Mouse (Mus musculus) central nervous system, embryonic 18 days (tissue): Measurements from ENCODE around the gene Krt86. TPM values are rescaled to one million over a fixed set of nuclear protein-coding genes. Genes with fewer than 3 reads are reported as not detected.

Experiments
- polyA plus RNA-seq: library from polyadenylated mRNA; depleted of rRNA; stranded (reverse); fragments of >200 nt; gene quantifications from 2 replicates; pipeline ENCODE4 v1.2.3, GENCODE M21; 2012; rRNA removed

Krt86 gene
- polyA plus RNA-seq, result 0.04 and 0.05 TPM in 2 replicates

GRCm38 (mm10) chr15:101472952-101473528 is at the start of gene Krt86:
TSS of gene Krt86 (plus strand) at chr15:101473478.

DNA sequence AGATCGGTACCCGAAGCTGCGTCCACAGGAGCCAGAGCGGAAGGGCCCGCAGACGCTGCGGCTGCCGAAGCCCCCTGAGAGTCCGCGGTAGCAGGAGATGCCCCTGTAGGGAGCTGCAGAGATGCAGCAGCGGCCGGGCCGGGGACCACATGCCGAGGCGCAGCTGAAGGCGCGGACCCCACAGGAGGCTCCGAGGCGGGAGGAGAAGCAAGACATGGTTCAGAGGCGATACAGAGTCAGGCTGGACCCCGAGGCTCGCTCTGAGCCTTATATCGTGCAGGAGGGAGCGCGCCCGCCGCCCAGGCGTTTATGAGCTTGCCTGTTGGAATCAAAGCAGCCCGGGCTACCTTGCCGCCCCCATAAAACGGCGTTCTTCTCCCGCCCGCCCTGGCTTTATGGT is 34.7 kb upstream of the Krt86 start, which contains the start of gene Krt87:
Gene Krt87 (minus strand): TSS at position 250 of the 400 bp plus-strand sequence.

DNA sequence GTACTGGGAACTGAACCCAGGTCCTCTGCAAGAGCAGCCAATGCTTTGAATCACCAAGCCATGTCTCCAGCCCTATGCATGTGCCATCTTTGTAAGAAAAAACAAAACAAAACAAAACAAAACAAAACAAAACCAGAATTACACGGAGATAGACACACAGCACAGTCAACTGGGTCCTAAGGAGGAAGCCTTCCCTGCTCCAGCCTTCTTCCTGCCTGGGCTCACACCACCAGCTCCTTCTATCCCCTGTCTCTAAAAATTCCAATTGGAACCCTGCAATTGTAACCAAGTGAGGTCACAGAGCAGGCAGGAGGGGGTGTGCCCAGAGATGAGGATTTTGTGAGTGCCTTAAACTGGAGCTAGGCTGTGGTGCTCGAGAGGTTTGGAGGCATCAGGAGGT is 25.8 kb upstream of the Krt86 start, which contains the start of gene Krt88:
Gene Krt88 (plus strand): TSS at position 301 of the 400 bp plus-strand sequence.

GRCm38 (mm10) chr15:101463651-101464050 is 9.6 kb upstream of the Krt86 start, which contains the start of gene Krt81:
TSS of gene Krt81 (minus strand) at chr15:101463751.

GRCm38 (mm10) chr15:101491431-101491830 is 18.2 kb downstream of the Krt86 start, which contains the start of gene Krt83:
TSS of gene Krt83 (minus strand) at chr15:101491512.

DNA sequence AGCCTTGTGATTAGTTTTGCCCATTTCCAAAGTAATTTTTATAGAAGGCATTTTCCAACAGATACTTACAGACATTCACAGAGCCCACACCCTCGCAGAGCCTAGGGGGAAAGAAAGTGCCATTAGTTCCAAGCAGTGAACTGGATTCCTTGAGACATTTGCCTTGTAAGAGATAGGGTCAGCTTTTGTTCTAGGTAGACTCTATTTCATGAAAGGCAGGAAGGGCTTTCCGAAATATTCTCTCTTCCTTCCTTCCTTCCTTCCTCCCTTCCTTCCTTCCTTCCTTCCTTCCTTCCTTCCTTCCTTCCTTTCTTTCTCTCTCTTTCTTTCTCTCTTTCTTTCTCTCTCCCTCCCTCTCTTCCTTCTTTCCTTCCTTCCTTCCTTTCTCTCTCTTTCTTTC is 43.9 kb downstream of the Krt86 start, which contains the start of gene Gm49425:
Gene Gm49425 (minus strand): TSS at position 101 of the 400 bp plus-strand sequence.

Other genes starting within 250 kb of the Krt86 start
- gene Grasp, start 249.3 kb upstream of the Krt86 start, polyA plus RNA-seq, result 5.3 and 5.8 TPM in 2 replicates
- 7.8 and 8.5 TPM in 2 replicates for gene Nr4a1, start 219.2 kb upstream of the Krt86 start, polyA plus RNA-seq
- 71.2 and 75.3 TPM in 2 replicates for gene Atg101, start 189.2 kb upstream of the Krt86 start, polyA plus RNA-seq
- gene 6030408B16Rik, start 180.3 kb upstream of the Krt86 start, polyA plus RNA-seq, result 0.31 and 0.32 TPM in 2 replicates
- gene Krt80, start 103.3 kb upstream of the Krt86 start, polyA plus RNA-seq, result 0.25 and 4.2 TPM in 2 replicates
- 0.55 and 21.6 TPM in 2 replicates for gene Krt7, start 62.4 kb upstream of the Krt86 start, polyA plus RNA-seq
- gene Krt87, start 34.7 kb upstream of the Krt86 start, polyA plus RNA-seq, result 0.34 and 0.45 TPM in 2 replicates
- not detected in 2 replicates for gene Krt88, start 25.7 kb upstream of the Krt86 start, polyA plus RNA-seq
- gene Krt81, start 9.7 kb upstream of the Krt86 start, polyA plus RNA-seq, result 0.04 and 0.13 TPM in 2 replicates
- not detected in 2 replicates for gene Krt83, start 18.0 kb downstream of the Krt86 start, polyA plus RNA-seq
- gene Gm49425, start 43.8 kb downstream of the Krt86 start, polyA plus RNA-seq, result not detected in 2 replicates
- not detected in 2 replicates for gene Krt84, start 59.3 kb downstream of the Krt86 start, polyA plus RNA-seq
- not detected in 2 replicates for gene Krt82, start 77.2 kb downstream of the Krt86 start, polyA plus RNA-seq
- gene Krt90, start 89.5 kb downstream of the Krt86 start, polyA plus RNA-seq, result 0.15 and 0.16 TPM in 2 replicates
- 0.07 and 0.09 TPM in 2 replicates for gene Krt75, start 100.4 kb downstream of the Krt86 start, polyA plus RNA-seq
- not detected in 2 replicates for gene Gm5414, start 154.7 kb downstream of the Krt86 start, polyA plus RNA-seq
- not detected in 2 replicates for gene Gm5478, start 173.9 kb downstream of the Krt86 start, polyA plus RNA-seq
- 0.41 TPM in 1 of 2 replicates, not detected in the other for gene Krt6b, start 206.8 kb downstream of the Krt86 start, polyA plus RNA-seq
- gene Krt6a, start 220.8 kb downstream of the Krt86 start, polyA plus RNA-seq, result 0.04 and 40.9 TPM in 2 replicates
- gene Krt5, start 239.4 kb downstream of the Krt86 start, polyA plus RNA-seq, result 0.08 and 1.1 TPM in 2 replicates